Mouse (Mus musculus) hindbrain, embryonic 10.5 days (tissue): Measurements from ENCODE around the gene Gm21905. TPM values are rescaled to one million over a fixed set of nuclear protein-coding genes. Genes with fewer than 3 reads are reported as not detected.
A peak's percentile ranks its signal among the peaks of the same experiment; 100 is the strongest.

Source experiments
- DNase-seq: peaks from one replicate; pipeline ENCODE4 v3.0.0-alpha.2; 2017; ENCODE audit warnings: low spot score
- H3K27ac ChIP-seq: fragments of 300-500 bp; sonication (generic); 2 replicates; pipeline ENCODE4 v1.5.1; 2016; ENCODE audit warnings: mild to moderate bottlenecking, moderate library complexity
- H3K27me3 ChIP-seq: fragments of 300-500 bp; sonication (generic); 2 replicates; pipeline ENCODE4 v1.6.1; 2016; ENCODE audit warnings: mild to moderate bottlenecking; ENCODE audit not compliant: poor library complexity, insufficient read depth, severe bottlenecking
- H3K36me3 ChIP-seq: fragments of 300-500 bp; sonication (generic); 2 replicates; pipeline ENCODE4 v1.6.1; 2016; ENCODE audit warnings: mild to moderate bottlenecking, moderate library complexity
- H3K4me1 ChIP-seq: fragments of 300-500 bp; sonication (generic); replicated peaks from 2 replicates; pipeline ENCODE4 v1.6.1; 2016; ENCODE audit warnings: mild to moderate bottlenecking
- H3K4me3 ChIP-seq: fragments of 300-500 bp; sonication (generic); 2 replicates; pipeline ENCODE4 v1.5.1; 2016; ENCODE audit warnings: mild to moderate bottlenecking, moderate library complexity
- H3K9me3 ChIP-seq: fragments of 300-500 bp; sonication (generic); 2 replicates; pipeline ENCODE4 v1.6.1; 2016; ENCODE audit warnings: mild to moderate bottlenecking, moderate library complexity
- WGBS: fragments of 180-500 bp; shearing (Covaris S2); methylation state at CpG from one replicate; pipeline ENCODE4 v1.1.7; 2016; 5-methylcytosine and 5-hydroxymethylcytosine counted together
- polyA plus RNA-seq: library from polyadenylated mRNA; unstranded; fragments of >200 nt; fragmentation: Nextera tagmentation; extraction: Ambion mirVana; gene quantifications from 2 replicates; pipeline ENCODE4 v1.2.1, GENCODE M21; 2016

Gene Gm21905
- polyA plus RNA-seq, 1 experiment from 2014 or later, result not detected

GRCm38 (mm10) chr5:67930584-67930983 is 15.6 kb downstream of the Gm21905 start:
- Histone ChIP-seq H3K27me3 (no peaks in the 10 kb centered on the region; the same call in 1 of the 2 replicates), H3K27ac (no peak overlapping the region), H3K4me3 (no peak overlapping the region), H3K4me1 (no peaks in the 10 kb centered on the region), H3K36me3 (no peaks in the 10 kb centered on the region), H3K9me3 (no peaks in the 10 kb centered on the region)
- 65% methylated on average over 4 of the region's 4 CpGs for WGBS
- no peak for DNase-seq

GRCm38 (mm10) chr5:67904555-67904954 is 41.7 kb downstream of the Gm21905 start:
- no peaks in the 10 kb centered on the region for H3K9me3 ChIP-seq
- WGBS, result 78% methylated on average over 2 of the region's 2 CpGs
- H3K27me3 ChIP-seq, result no peaks in the 10 kb centered on the region
- H3K4me3 ChIP-seq, result no peak overlapping the region
- no peaks in the 10 kb centered on the region for H3K4me1 ChIP-seq
- no peaks in the 10 kb centered on the region for H3K36me3 ChIP-seq
- DNase-seq, result no peak
- H3K27ac ChIP-seq, result no peak overlapping the region

GRCm38 (mm10) chr5:67898921-67899320 is 47.3 kb downstream of the Gm21905 start:
- 91% methylated on average over 1 of the region's 1 CpGs for WGBS
- no peak for DNase-seq
- no peak overlapping the region for H3K4me3 ChIP-seq
- H3K27me3 ChIP-seq, result no peaks in the 10 kb centered on the region
- no peak overlapping the region for H3K27ac ChIP-seq
- no peaks in the 10 kb centered on the region for H3K36me3 ChIP-seq
- no peaks in the 10 kb centered on the region for H3K4me1 ChIP-seq
- H3K9me3 ChIP-seq, result no peaks in the 10 kb centered on the region

- no peaks in the 10 kb centered on the region for H3K9me3 ChIP-seq
- peak; percentile 11 for DNase-seq
- H3K4me3 ChIP-seq, result no peak overlapping the region
- WGBS, result 45% methylated on average over 9 of the region's 9 CpGs
- no peaks in the 10 kb centered on the region for H3K36me3 ChIP-seq
- peaks cover 13% of the 10 kb centered on the region for H3K4me1 ChIP-seq
- H3K27me3 ChIP-seq, result no peaks in the 10 kb centered on the region; the same call in 1 of the 2 replicates
- no peak overlapping the region for H3K27ac ChIP-seq
Measured at GRCm38 (mm10) chr5:67884422-67885210, 61.6 kb downstream of the Gm21905 start.

GRCm38 (mm10) chr5:67883564-67884171 is 62.6 kb downstream of the Gm21905 start:
- Histone ChIP-seq H3K27ac (no peak overlapping the region), H3K4me3 (no peak overlapping the region), H3K27me3 (no peaks in the 10 kb centered on the region; the same call in 1 of the 2 replicates), H3K9me3 (no peaks in the 10 kb centered on the region), H3K4me1 (peaks cover 13% of the 10 kb centered on the region), H3K36me3 (no peaks in the 10 kb centered on the region)
- DNase-seq, result no peak
- WGBS, result 59% methylated on average over 1 of the region's 1 CpGs

Other genes starting within 250 kb of the Gm21905 start
- 14.2 and 17.0 TPM in 2 replicates for gene Atp8a1, start 99.0 kb downstream of the Gm21905 start, polyA plus RNA-seq
- not detected in 2 replicates for gene Gm5108, start 4.8 kb downstream of the Gm21905 start, polyA plus RNA-seq
- 0.15 TPM in 1 of 2 replicates, not detected in the other for gene Grxcr1, start 85.4 kb upstream of the Gm21905 start, polyA plus RNA-seq